Mouse (Mus musculus): ENCODE results near the gene Pex6. TPM values are rescaled to one million over a fixed set of nuclear protein-coding genes. Genes with fewer than 3 reads are reported as not detected.
"Not testable (repeated sequence)": the region's sequence is repeated elsewhere in the genome, so short reads cannot be mapped to it uniquely, and the experiment has no call there.

Pex6 gene
- polyA plus RNA-seq, 1 experiment from 2014 or later = 12.2 TPM

DNA sequence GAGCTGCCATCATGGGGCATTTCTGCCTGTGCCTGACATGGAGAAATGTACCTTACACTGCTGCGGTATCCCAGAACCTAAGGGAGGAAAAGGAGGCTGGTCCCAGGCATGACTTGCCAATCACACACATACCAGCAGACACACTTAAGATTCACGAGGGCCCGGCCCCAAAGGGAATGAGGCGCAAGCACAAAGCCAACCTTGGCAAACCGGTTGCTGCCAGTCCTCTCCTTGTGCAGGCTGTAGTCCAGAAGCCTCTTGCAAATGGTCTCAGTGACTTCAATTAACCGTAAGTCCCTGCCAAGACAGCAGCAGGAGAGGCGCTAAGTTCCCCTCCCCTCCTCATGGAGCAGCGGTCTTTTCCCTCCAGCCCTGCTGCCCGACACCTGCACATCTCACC is 31.7 kb downstream of the Pex6 start:
- no peaks in the 10 kb centered on the region for H3K27me3 ChIP-seq (replicated peaks)
- no peaks in the 10 kb centered on the region for H3K9me3 ChIP-seq
- 87% methylated on average over 9 of the region's 9 CpGs for WGBS
- H3K4me2 ChIP-seq = no peak overlapping the region
- no peaks in the 10 kb centered on the region for H3K4me1 ChIP-seq
- no peak for ATAC-seq (ENCODE audit: extremely low read depth, insufficient number of reproducible peaks, low FRiP score, low TSS enrichment)
- H3K27ac ChIP-seq (replicated peaks) = no peak overlapping the region
- H3K4me3 ChIP-seq = no peak overlapping the region
- no peak overlapping the region for H3K9ac ChIP-seq
- peaks cover 60% of the 10 kb centered on the region for H3K36me3 ChIP-seq

DNA sequence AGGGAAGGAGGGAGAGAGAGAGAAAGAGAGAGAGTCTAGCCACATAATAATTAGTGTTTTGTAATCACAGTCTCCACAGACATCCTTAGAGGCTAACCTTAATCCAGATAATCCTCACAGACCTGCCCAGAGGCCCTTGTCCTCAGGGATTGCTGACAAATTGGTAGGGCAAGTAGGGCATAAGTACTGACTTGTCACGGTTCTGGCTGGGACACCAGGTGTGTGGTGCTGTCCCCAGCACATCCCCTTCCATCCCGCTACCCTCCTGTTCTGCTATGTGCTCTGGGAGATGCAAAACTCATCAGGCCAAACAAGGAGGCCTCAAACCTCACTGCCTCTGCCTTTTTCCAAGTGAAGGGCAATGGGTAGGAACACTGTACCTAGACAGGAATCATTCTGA is 34.2 kb downstream of the Pex6 start:
- ATAC-seq (ENCODE audit: extremely low read depth, insufficient number of reproducible peaks, low FRiP score, low TSS enrichment) = no peak
- H3K36me3 ChIP-seq = peaks cover 55% of the 10 kb centered on the region
- WGBS = 93% methylated on average over 2 of the region's 2 CpGs

DNA sequence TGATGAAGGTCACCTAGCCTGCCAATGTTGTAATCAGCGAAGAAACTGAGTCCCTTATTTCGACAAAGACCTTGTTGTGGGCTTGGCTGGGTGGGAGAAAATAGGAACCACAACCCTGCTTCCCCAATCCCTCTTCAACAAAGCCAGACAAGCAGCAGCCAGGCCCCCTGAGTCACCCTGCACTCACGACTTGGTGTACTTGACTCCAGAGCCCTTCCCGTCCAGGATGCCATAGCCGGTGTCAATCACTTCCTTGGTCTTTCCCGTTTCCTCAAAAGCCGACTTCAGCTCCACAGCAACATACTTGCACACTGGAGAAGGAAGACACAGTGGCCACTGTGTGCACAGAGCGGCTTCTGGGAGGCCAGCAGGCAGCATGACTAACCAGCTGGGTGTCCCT is 36.0 kb downstream of the Pex6 start:
- peaks cover 51% of the 10 kb centered on the region for H3K36me3 ChIP-seq
- H3K9me3 ChIP-seq = no peaks in the 10 kb centered on the region
- no peaks in the 10 kb centered on the region for H3K27me3 ChIP-seq (replicated peaks)
- H3K4me3 ChIP-seq = no peak overlapping the region
- H3K4me1 ChIP-seq = peaks cover 13% of the 10 kb centered on the region
- H3K27ac ChIP-seq (replicated peaks) = no peak overlapping the region
- WGBS = 75% methylated on average over 8 of the region's 8 CpGs
- no peak overlapping the region for H3K4me2 ChIP-seq
- no peak overlapping the region for H3K9ac ChIP-seq
- no peak for ATAC-seq (ENCODE audit: extremely low read depth, insufficient number of reproducible peaks, low FRiP score, low TSS enrichment)

More for the DNA sequence above, 34.2 kb downstream of the Pex6 start:
- H3K4me3 ChIP-seq = no peak overlapping the region
- no peak overlapping the region for H3K9ac ChIP-seq
- H3K27me3 ChIP-seq (replicated peaks) = no peaks in the 10 kb centered on the region
- no peaks in the 10 kb centered on the region for H3K9me3 ChIP-seq
- peaks cover 3% of the 10 kb centered on the region for H3K4me1 ChIP-seq
- no peak overlapping the region for H3K4me2 ChIP-seq
- no peak overlapping the region for H3K27ac ChIP-seq (replicated peaks)

DNA sequence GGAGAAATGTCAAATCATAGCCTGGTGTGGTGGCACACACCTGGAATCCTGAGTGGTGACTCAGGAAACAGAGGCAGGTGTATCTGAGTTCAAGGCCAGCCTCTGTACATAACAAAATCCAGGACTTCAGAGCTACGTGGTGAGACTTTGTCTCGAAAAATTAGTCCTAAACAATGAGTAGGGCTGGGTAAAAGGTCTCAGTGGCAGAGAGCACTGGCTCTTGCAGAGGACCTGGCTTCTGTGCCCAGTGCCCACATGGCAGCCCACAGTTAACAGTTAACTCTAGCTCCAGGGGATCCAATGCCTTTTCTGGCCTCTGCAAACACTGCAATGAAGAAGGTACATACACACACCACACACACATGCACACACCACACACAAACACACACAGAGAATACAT is 36.5 kb downstream of the Pex6 start:
- ATAC-seq (ENCODE audit: extremely low read depth, insufficient number of reproducible peaks, low FRiP score, low TSS enrichment) = no peak
- Histone ChIP-seq H3K4me1 (peaks cover 16% of the 10 kb centered on the region), H3K27me3 (replicated peaks) (no peaks in the 10 kb centered on the region), H3K9me3 (no peaks in the 10 kb centered on the region), H3K36me3 (peaks cover 47% of the 10 kb centered on the region), H3K9ac (no peak overlapping the region), H3K4me2 (no peak overlapping the region), H3K27ac (replicated peaks) (no peak overlapping the region), H3K4me3 (no peak overlapping the region)
- 82% methylated on average over 2 of the region's 2 CpGs for WGBS

DNA sequence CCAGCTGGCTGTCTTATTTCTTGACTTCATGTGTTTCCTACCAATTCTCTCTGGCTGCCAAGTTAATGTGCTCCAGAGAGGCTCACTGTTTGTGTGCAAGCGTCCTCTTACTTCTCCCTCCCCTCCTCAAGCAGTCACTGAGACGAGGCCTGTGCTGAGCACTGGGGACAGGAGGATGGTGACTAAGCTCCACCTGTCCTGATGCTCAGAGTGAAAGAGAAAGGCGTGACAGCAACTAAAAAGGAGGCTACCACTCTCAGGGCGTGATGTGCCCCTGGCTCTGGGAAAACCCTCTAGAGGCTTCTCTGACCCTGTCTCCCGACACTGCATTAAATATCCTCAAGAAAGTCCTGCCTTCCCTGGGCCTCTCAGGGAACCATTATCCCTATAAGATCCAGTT is 38.0 kb downstream of the Pex6 start:
- Histone ChIP-seq H3K4me1 (peaks cover 16% of the 10 kb centered on the region), H3K9ac (no peak overlapping the region), H3K4me3 (no peak overlapping the region), H3K4me2 (no peak overlapping the region), H3K9me3 (no peaks in the 10 kb centered on the region), H3K36me3 (peaks cover 32% of the 10 kb centered on the region), H3K27me3 (replicated peaks) (no peaks in the 10 kb centered on the region), H3K27ac (replicated peaks) (no peak overlapping the region)
- WGBS = 91% methylated on average over 5 of the region's 5 CpGs
- no peak for ATAC-seq (ENCODE audit: extremely low read depth, insufficient number of reproducible peaks, low FRiP score, low TSS enrichment)

DNA sequence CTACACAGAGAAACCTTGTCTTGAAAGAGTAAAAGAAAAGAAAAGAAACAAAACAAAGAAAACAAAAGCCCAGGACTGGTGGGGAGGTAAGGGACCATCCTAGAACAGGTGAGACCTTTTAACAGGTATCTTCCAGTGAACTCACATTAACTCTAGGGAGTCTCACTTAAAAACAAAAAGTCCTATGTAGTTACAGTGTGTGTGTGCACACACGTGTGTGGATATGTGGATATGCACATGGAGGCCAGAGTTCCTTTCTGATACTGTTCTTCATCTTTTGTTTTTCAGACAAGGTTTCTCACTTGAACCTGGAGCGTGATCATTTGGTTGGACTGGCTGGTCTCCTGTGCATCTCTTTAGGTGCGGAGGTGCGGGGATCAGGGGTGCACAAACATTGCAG is 39.3 kb downstream of the Pex6 start:
- Histone ChIP-seq H3K4me2 (peak overlapping the region; percentile 84), H3K27ac (replicated peaks) (no peak overlapping the region), H3K9me3 (no peaks in the 10 kb centered on the region), H3K27me3 (replicated peaks) (no peaks in the 10 kb centered on the region), H3K4me3 (peak overlapping the region; percentile 85), H3K36me3 (peaks cover 23% of the 10 kb centered on the region), H3K9ac (peak overlapping the region; percentile 90; the same call in 1 of the 2 replicates), H3K4me1 (peaks cover 16% of the 10 kb centered on the region)
- WGBS = 94% methylated on average over 4 of the region's 4 CpGs
- no peak for ATAC-seq (ENCODE audit: extremely low read depth, insufficient number of reproducible peaks, low FRiP score, low TSS enrichment)

DNA sequence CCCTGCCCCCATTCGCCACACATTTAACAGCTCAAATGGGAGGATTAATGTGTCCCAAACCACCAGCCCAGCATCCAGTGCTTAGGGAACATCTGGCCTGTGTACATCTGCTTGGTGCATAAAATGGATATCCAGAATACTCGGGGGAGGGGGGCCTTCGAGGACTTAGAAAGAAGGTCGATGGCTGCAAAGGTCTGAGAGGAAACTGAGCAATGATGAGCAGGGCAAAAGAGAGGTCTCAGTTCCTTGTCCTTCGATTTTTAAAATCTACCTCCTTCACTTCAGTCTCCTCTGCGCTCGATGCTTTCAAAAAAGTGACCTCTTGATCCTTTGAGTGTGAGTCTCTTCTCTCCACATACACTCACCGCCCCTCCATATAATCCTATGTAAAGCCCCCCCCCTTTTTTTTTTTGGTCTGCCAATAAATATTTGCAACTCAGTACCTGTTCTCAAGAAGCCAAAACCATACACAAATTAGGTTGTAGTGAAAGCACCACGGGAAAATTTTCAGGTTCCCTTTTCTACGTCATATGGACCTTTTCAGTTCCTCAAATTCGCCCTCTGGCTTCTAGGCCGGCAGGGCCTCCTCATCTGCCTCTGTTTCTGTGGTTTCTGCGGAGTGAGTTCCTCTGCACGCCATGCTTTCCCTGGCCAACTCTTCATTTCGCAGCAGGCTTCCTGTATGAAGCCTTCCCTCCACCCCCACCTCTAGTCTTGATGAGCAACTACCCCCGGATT is 40.0 kb downstream of the Pex6 start:
- Histone ChIP-seq H3K27ac (replicated peaks) (peak overlapping the region; percentile 89), H3K27me3 (replicated peaks) (no peaks in the 10 kb centered on the region)
- ATAC-seq (ENCODE audit: extremely low read depth, insufficient number of reproducible peaks, low FRiP score, low TSS enrichment) = no peak

DNA sequence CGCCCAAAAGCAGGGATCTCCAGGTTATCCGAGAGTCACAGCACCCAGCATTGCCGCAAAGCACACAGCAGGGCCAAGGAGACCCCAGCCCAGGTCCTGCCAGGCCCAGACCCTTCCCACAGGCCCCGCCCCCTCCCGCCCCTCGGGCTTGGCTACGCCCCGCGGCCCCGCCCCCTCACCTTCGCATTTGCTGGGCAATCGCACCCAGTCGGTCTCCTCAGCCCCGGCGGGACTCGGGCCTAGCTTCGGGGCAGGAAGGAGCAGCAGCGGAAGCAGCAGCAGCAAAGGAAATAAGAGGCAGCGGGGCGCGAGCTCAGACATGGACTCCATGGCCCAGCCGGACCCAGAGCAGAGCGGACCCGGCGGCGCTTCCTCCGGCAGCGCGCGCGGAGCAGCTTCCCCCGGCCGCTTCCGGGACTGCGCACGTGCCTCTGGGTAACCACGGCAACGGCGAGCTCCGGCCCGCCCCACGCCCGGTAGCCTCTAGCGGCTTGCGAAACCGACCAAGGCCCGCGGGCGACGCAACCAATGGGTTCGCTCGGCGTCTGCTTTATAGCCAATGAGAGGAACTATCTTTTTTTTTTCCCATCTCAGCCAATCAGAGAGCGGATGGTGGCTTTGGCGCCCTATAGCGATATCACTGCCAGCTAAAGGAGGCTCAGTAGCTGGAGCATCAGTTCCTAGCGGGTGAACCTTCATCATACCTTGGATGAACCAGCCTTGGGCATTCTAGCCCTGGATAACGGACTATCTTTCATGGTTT is 40.7 kb downstream of the Pex6 start, which contains the start of gene Cnpy3:
Cnpy3 (minus strand) TSS at position 421 of the 763 bp plus-strand sequence.
- peak within 1 kb of the TSS; percentile 90 for H3K9ac ChIP-seq
- ATAC-seq (ENCODE audit: extremely low read depth, insufficient number of reproducible peaks, low FRiP score, low TSS enrichment) = peak; percentile 99
- peak within 1 kb of the TSS; percentile 89 for H3K27ac ChIP-seq (replicated peaks)
- H3K4me3 ChIP-seq = peak within 1 kb of the TSS; percentile 85
- H3K9me3 ChIP-seq = no peaks in the 10 kb centered on the region
- H3K36me3 ChIP-seq = peaks cover 9% of the 10 kb centered on the region
- H3K4me2 ChIP-seq = peak within 1 kb of the TSS; percentile 84
- peaks cover 16% of the 10 kb centered on the region for H3K4me1 ChIP-seq
- under 1% methylated on average over 58 of the region's 58 CpGs for WGBS
- H3K27me3 ChIP-seq (replicated peaks) = no peaks in the 10 kb centered on the region

More for the DNA sequence above, 40.0 kb downstream of the Pex6 start:
- Histone ChIP-seq H3K4me2 (peak overlapping the region; percentile 84), H3K36me3 (peaks cover 17% of the 10 kb centered on the region), H3K4me3 (peak overlapping the region; percentile 85), H3K9ac (peak overlapping the region; percentile 90), H3K4me1 (peaks cover 16% of the 10 kb centered on the region), H3K9me3 (no peaks in the 10 kb centered on the region)
- 28% methylated on average over 16 of the region's 16 CpGs for WGBS

DNA sequence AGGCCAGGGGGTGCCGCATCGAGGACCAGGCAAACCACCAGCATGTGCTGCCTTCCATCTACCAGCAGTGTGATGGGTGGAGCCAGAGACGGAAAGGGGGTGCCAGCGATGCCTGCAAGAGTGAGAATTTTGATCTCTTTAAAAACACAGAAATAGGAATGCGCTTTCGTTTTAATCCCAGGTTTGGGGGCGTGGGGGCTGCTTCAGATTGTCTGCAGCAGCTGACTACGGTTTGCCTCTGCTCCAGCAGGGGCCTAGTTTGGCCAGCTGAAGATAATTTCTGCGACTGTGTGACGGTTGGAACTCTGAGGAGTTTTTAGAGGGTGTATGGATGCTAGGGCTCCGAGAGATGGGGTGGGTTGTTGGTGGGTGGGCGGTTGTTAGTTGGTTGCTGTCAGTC is 47.5 kb downstream of the Pex6 start:
- H3K4me1 ChIP-seq = no peaks in the 10 kb centered on the region
- H3K36me3 ChIP-seq = no peaks in the 10 kb centered on the region
- no peaks in the 10 kb centered on the region for H3K27me3 ChIP-seq (replicated peaks)
- H3K27ac ChIP-seq (replicated peaks) = no peak overlapping the region
- H3K9ac ChIP-seq = no peak overlapping the region
- H3K4me2 ChIP-seq = no peak overlapping the region
- no peak for ATAC-seq (ENCODE audit: extremely low read depth, insufficient number of reproducible peaks, low FRiP score, low TSS enrichment)
- H3K4me3 ChIP-seq = no peak overlapping the region
- WGBS = 75% methylated on average over 12 of the region's 12 CpGs
- H3K9me3 ChIP-seq = no peaks in the 10 kb centered on the region

DNA sequence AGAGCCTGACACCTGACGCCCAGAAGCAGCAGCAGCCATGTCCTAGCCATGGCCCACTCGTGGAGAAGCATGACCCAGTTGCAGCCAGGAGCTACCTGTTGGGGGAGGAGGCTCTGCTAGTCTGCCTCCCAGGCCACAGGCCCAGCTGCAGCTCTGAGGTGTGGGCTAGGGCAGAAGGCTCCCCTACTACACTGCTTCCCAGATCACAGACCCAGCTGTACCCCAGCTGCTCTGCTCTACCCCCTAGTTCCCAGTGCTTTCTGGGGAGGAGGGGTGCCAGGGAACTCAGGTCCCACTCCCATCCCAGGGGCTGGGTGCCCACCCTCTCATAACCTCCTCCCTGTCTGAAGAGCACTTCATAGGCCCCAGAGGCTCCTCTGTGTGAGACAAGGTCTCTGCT is 52.3 kb downstream of the Pex6 start, which contains the start of gene Ptcra:
Ptcra (minus strand) TSS at position 169 of the 400 bp plus-strand sequence.
- Histone ChIP-seq H3K4me3 (no peak within 1 kb of the TSS), H3K27me3 (replicated peaks) (no peaks in the 10 kb centered on the region), H3K9me3 (no peaks in the 10 kb centered on the region), H3K36me3 (no peaks in the 10 kb centered on the region), H3K9ac (no peak within 1 kb of the TSS), H3K4me2 (no peak within 1 kb of the TSS), H3K4me1 (no peaks in the 10 kb centered on the region), H3K27ac (replicated peaks) (no peak within 1 kb of the TSS)
- no peak for ATAC-seq (ENCODE audit: extremely low read depth, insufficient number of reproducible peaks, low FRiP score, low TSS enrichment)
- WGBS = 55% methylated on average over 2 of the region's 2 CpGs

DNA sequence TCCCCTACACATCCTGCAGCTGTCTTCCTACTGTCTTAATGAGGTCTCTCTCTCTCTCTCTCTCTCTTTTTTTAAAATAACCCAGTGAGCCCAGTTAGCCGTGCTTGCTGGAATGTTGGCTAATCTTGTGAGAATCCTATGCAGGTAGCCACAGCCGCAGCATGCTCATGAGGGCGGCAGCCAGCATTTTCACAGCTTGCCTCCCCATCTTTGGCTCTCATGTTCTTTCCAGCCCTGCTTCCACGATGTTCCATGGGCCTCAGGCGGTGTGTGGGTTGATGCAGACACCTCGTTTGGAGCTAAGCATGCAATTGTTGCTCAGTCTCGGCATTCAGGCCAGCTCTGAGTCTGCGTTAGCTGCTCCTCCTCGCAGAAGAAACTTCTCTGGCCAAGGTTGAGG is 53.7 kb downstream of the Pex6 start:
- H3K9ac ChIP-seq; H3K4me3 ChIP-seq; H3K36me3 ChIP-seq; ATAC-seq (ENCODE audit: extremely low read depth, insufficient number of reproducible peaks, low FRiP score, low TSS enrichment); H3K27ac ChIP-seq (replicated peaks); H3K27me3 ChIP-seq (replicated peaks); H3K4me1 ChIP-seq; H3K4me2 ChIP-seq; H3K9me3 ChIP-seq: not testable (repeated sequence)
- 51% methylated on average over 9 of the region's 9 CpGs for WGBS

Data from heart, embryonic 13.5 days (tissue).